Mouse (Mus musculus) lung, embryonic 14.5 days (tissue): ENCODE data around the gene 1700028J19Rik. TPM values are rescaled to one million over a fixed set of nuclear protein-coding genes. Genes with fewer than 3 reads are reported as not detected.
A peak's percentile ranks its signal among the peaks of the same experiment; 100 is the strongest.

ENCODE experiments used
- ATAC-seq: fragments of 200-750 bp; cut with Nextera tagmentation; 2 replicates; pipeline ENCODE4 v1.8.0; 2017; ENCODE audit warnings: mild to moderate bottlenecking, moderate TSS enrichment, moderate library complexity; ENCODE audit not compliant: insufficient read depth
- DNase-seq: peaks from one replicate; pipeline ENCODE4 v3.0.0-alpha.2; 2015
- H3K27ac ChIP-seq: fragments of 300-500 bp; sonication (generic); 2 replicates; pipeline ENCODE4 v1.5.1; 2014; ENCODE audit warnings: low read depth, mild to moderate bottlenecking, moderate library complexity
- H3K27me3 ChIP-seq: fragments of 300-500 bp; sonication (generic); 2 replicates; pipeline ENCODE4 v1.6.1; 2014; ENCODE audit warnings: low read length, control low read depth; ENCODE audit not compliant: insufficient read depth
- H3K36me3 ChIP-seq: fragments of 300-500 bp; sonication (generic); 2 replicates; pipeline ENCODE4 v1.6.1; 2014; ENCODE audit warnings: control low read depth; ENCODE audit not compliant: insufficient read depth
- H3K4me1 ChIP-seq: fragments of 300-500 bp; sonication (generic); 2 replicates; pipeline ENCODE4 v1.6.1; 2014; ENCODE audit warnings: antibody characterized with exemption, control low read depth; ENCODE audit not compliant: insufficient read depth
- H3K4me2 ChIP-seq: fragments of 300-500 bp; sonication (generic); 2 replicates; pipeline ENCODE4 v1.6.1; 2014; ENCODE audit warnings: mild to moderate bottlenecking
- H3K4me3 ChIP-seq: fragments of 300-500 bp; sonication (generic); 2 replicates; pipeline ENCODE4 v1.5.1; 2014; ENCODE audit warnings: low read depth, low read length
- H3K9ac ChIP-seq: fragments of 300-500 bp; sonication (generic); 2 replicates; pipeline ENCODE4 v1.6.1; 2014
- H3K9me3 ChIP-seq: fragments of 300-500 bp; sonication (generic); 2 replicates; pipeline ENCODE4 v1.6.1; 2016; ENCODE audit warnings: low read depth, low read length, control low read depth
- CTCF ChIP-seq: IDR thresholded peaks from 2 replicates; pipeline ENCODE4 v1.5.1; 2016; ENCODE audit warnings: antibody characterized with exemption, low read depth
- WGBS: fragments of 180-500 bp; shearing (Covaris S2); extraction: QIAGEN DNeasy Blood & Tissue Kit; methylation state at CpG from one replicate; pipeline ENCODE4 v1.1.7; 2014; 5-methylcytosine and 5-hydroxymethylcytosine counted together
- polyA plus RNA-seq: library from polyadenylated mRNA; unstranded; fragments of >200 nt; fragmentation: Nextera tagmentation; extraction: Ambion mirVana; gene quantifications from 2 replicates; pipeline ENCODE4 v1.2.1, GENCODE M21; 2014

Gene 1700028J19Rik
- polyA plus RNA-seq, 1 experiment from 2014 or later, result 1.5 TPM

- no peak overlapping the region for H3K9ac ChIP-seq
- ATAC-seq, result no peak
- 59% methylated on average over 10 of the region's 10 CpGs for WGBS
Measured at GRCm38 (mm10) chr7:44276461-44277249, 30.2 kb upstream of the 1700028J19Rik start.

GRCm38 (mm10) chr7:44275546-44275945 is 29.1 kb upstream of the 1700028J19Rik start:
- H3K4me2 ChIP-seq, result no peak overlapping the region
- no peaks in the 10 kb centered on the region for H3K36me3 ChIP-seq
- H3K27me3 ChIP-seq, result 0 out of 2 replicates have a peak, but pooled peaks cover 11% of the 10 kb centered on the region
- no peak for DNase-seq
- H3K27ac ChIP-seq, result no peak overlapping the region
- 0 out of 2 replicates have a peak, but pooled peaks have one; percentile 7 for TF ChIP-seq CTCF
- 69% methylated on average over 3 of the region's 3 CpGs for WGBS
- H3K9ac ChIP-seq, result no peak overlapping the region
- no peak for ATAC-seq
- no peak overlapping the region for H3K4me3 ChIP-seq
- H3K4me1 ChIP-seq, result no peaks in the 10 kb centered on the region
- H3K9me3 ChIP-seq, result no peaks in the 10 kb centered on the region

More at GRCm38 (mm10) chr7:44276461-44277249, 30.2 kb upstream of the 1700028J19Rik start:
- Histone ChIP-seq H3K9me3 (no peaks in the 10 kb centered on the region), H3K27ac (no peak overlapping the region), H3K27me3 (0 out of 2 replicates have a peak, but pooled peaks cover 11% of the 10 kb centered on the region), H3K4me2 (no peak overlapping the region), H3K4me3 (no peak overlapping the region), H3K4me1 (no peaks in the 10 kb centered on the region), H3K36me3 (no peaks in the 10 kb centered on the region)
- DNase-seq, result no peak
- no peak for TF ChIP-seq CTCF

- DNase-seq (no peak), ATAC-seq (no peak)
- Histone ChIP-seq H3K4me3 (no peak overlapping the region), H3K9me3 (no peaks in the 10 kb centered on the region), H3K9ac (no peak overlapping the region), H3K27ac (no peak overlapping the region), H3K27me3 (0 out of 2 replicates have a peak, but pooled peaks cover 11% of the 10 kb centered on the region), H3K36me3 (no peaks in the 10 kb centered on the region), H3K4me1 (no peaks in the 10 kb centered on the region), H3K4me2 (no peak overlapping the region)
- WGBS, result 26% methylated on average over 11 of the region's 11 CpGs
- TF ChIP-seq CTCF, result no peak
Measured at GRCm38 (mm10) chr7:44274096-44274495, 27.6 kb upstream of the 1700028J19Rik start.

GRCm38 (mm10) chr7:44273446-44273845 is 27.0 kb upstream of the 1700028J19Rik start:
- Histone ChIP-seq H3K4me1 (no peaks in the 10 kb centered on the region), H3K9ac (no peak overlapping the region), H3K27me3 (0 out of 2 replicates have a peak, but pooled peaks cover 11% of the 10 kb centered on the region), H3K4me3 (no peak overlapping the region), H3K9me3 (no peaks in the 10 kb centered on the region), H3K36me3 (no peaks in the 10 kb centered on the region), H3K4me2 (no peak overlapping the region), H3K27ac (no peak overlapping the region)
- ATAC-seq (no peak), DNase-seq (no peak)
- WGBS, result 66% methylated on average over 7 of the region's 7 CpGs
- TF ChIP-seq CTCF, result no peak

GRCm38 (mm10) chr7:44272546-44272945 is 26.1 kb upstream of the 1700028J19Rik start:
- WGBS, result 89% methylated on average over 7 of the region's 7 CpGs
- ATAC-seq, result no peak
- 0 out of 2 replicates have a peak, but pooled peaks cover 11% of the 10 kb centered on the region for H3K27me3 ChIP-seq
- H3K4me1 ChIP-seq, result no peaks in the 10 kb centered on the region
- H3K9me3 ChIP-seq, result no peaks in the 10 kb centered on the region
- no peak for DNase-seq
- TF ChIP-seq CTCF, result no peak
- no peak overlapping the region for H3K4me2 ChIP-seq
- no peaks in the 10 kb centered on the region for H3K36me3 ChIP-seq
- no peak overlapping the region for H3K27ac ChIP-seq
- no peak overlapping the region for H3K4me3 ChIP-seq
- no peak overlapping the region for H3K9ac ChIP-seq

GRCm38 (mm10) chr7:44271309-44271708 is 24.8 kb upstream of the 1700028J19Rik start:
- no peak overlapping the region for H3K9ac ChIP-seq
- H3K27ac ChIP-seq, result no peak overlapping the region
- H3K36me3 ChIP-seq, result no peaks in the 10 kb centered on the region
- 74% methylated on average over 2 of the region's 2 CpGs for WGBS
- H3K9me3 ChIP-seq, result no peaks in the 10 kb centered on the region
- ATAC-seq (no peak), DNase-seq (no peak)
- H3K4me3 ChIP-seq, result no peak overlapping the region
- no peak overlapping the region for H3K4me2 ChIP-seq
- no peak for TF ChIP-seq CTCF
- H3K4me1 ChIP-seq, result no peaks in the 10 kb centered on the region
- H3K27me3 ChIP-seq, result 0 out of 2 replicates have a peak, but pooled peaks cover 11% of the 10 kb centered on the region

- DNase-seq (no peak), ATAC-seq (no peak)
- Histone ChIP-seq H3K9me3 (no peaks in the 10 kb centered on the region), H3K4me3 (no peak overlapping the region), H3K9ac (no peak overlapping the region), H3K27ac (no peak overlapping the region), H3K4me2 (no peak overlapping the region), H3K36me3 (no peaks in the 10 kb centered on the region), H3K27me3 (peaks cover 3% of the 10 kb centered on the region; the same call in 1 of the 2 replicates), H3K4me1 (no peaks in the 10 kb centered on the region)
- 80% methylated on average over 2 of the region's 2 CpGs for WGBS
- TF ChIP-seq CTCF, result no peak
Measured at GRCm38 (mm10) chr7:44269397-44269796, 22.9 kb upstream of the 1700028J19Rik start.
